Mouse (Mus musculus) hindbrain, embryonic 13.5 days (tissue): Measurements from ENCODE around the gene Nfkbil1. TPM values are rescaled to one million over a fixed set of nuclear protein-coding genes. Genes with fewer than 3 reads are reported as not detected.
A peak's percentile ranks its signal among the peaks of the same experiment; 100 is the strongest.

Source experiments
- ATAC-seq: fragments of 200-750 bp; cut with Nextera tagmentation; 2 replicates; pipeline ENCODE4 v1.8.0; 2017; ENCODE audit warnings: moderate TSS enrichment; ENCODE audit not compliant: low FRiP score
- H3K27ac ChIP-seq: fragments of 300-500 bp; sonication (generic); 2 replicates; pipeline ENCODE4 v1.5.1; 2015; ENCODE audit warnings: inconsistent platforms, mild to moderate bottlenecking, moderate library complexity
- H3K27me3 ChIP-seq: fragments of 300-500 bp; sonication (generic); 2 replicates; pipeline ENCODE4 v1.6.1; 2015; ENCODE audit warnings: mild to moderate bottlenecking, inconsistent platforms
- H3K36me3 ChIP-seq: fragments of 300-500 bp; sonication (generic); 2 replicates; pipeline ENCODE4 v1.6.1; 2015; ENCODE audit warnings: mild to moderate bottlenecking, inconsistent platforms
- H3K4me1 ChIP-seq: fragments of 300-500 bp; sonication (generic); replicated peaks from 2 replicates; pipeline ENCODE4 v1.6.1; 2015; ENCODE audit warnings: inconsistent platforms
- H3K4me2 ChIP-seq: fragments of 300-500 bp; sonication (generic); 2 replicates; pipeline ENCODE4 v1.6.1; 2015; ENCODE audit warnings: inconsistent platforms, mild to moderate bottlenecking, moderate library complexity
- H3K4me3 ChIP-seq: fragments of 300-500 bp; sonication (generic); 2 replicates; pipeline ENCODE4 v1.5.1; 2015; ENCODE audit warnings: mild to moderate bottlenecking, inconsistent platforms
- H3K9ac ChIP-seq: fragments of 300-500 bp; sonication (generic); 2 replicates; pipeline ENCODE4 v1.6.1; 2015; ENCODE audit warnings: mild to moderate bottlenecking, inconsistent platforms
- H3K9me3 ChIP-seq: fragments of 300-500 bp; sonication (generic); 2 replicates; pipeline ENCODE4 v1.6.1; 2016; ENCODE audit warnings: inconsistent platforms
- WGBS: fragments of 180-500 bp; shearing (Covaris S2); methylation state at CpG from one replicate; pipeline ENCODE4 v1.1.7; 2015; 5-methylcytosine and 5-hydroxymethylcytosine counted together
- polyA plus RNA-seq: library from polyadenylated mRNA; unstranded; fragments of >200 nt; fragmentation: Nextera tagmentation; extraction: Ambion mirVana; gene quantifications from 2 replicates; pipeline ENCODE4 v1.2.1, GENCODE M21; 2015

Nfkbil1 gene
- polyA plus RNA-seq, 1 experiment from 2014 or later: 10.8 TPM

- WGBS: 73% methylated on average over 13 of the region's 13 CpGs
- Histone ChIP-seq H3K9ac (no peak overlapping the region), H3K27ac (no peak overlapping the region), H3K36me3 (peaks cover 1% of the 10 kb centered on the region; the same call in 1 of the 2 replicates), H3K4me3 (no peak overlapping the region), H3K27me3 (peaks cover 52% of the 10 kb centered on the region), H3K4me1 (peaks cover 16% of the 10 kb centered on the region), H3K4me2 (no peak overlapping the region), H3K9me3 (no peaks in the 10 kb centered on the region)
- no peak for ATAC-seq
Measured at GRCm38 (mm10) chr17:35261651-35262050, 26.1 kb upstream of the Nfkbil1 start.

- WGBS: 79% methylated on average over 4 of the region's 4 CpGs
- H3K36me3 ChIP-seq: peaks cover 2% of the 10 kb centered on the region; the same call in 1 of the 2 replicates
- H3K4me2 ChIP-seq: no peak overlapping the region
- H3K9me3 ChIP-seq: no peaks in the 10 kb centered on the region
- H3K4me1 ChIP-seq: peaks cover 16% of the 10 kb centered on the region
- no peak overlapping the region for H3K4me3 ChIP-seq
- no peak overlapping the region for H3K27ac ChIP-seq
- H3K27me3 ChIP-seq: peaks cover 39% of the 10 kb centered on the region
- H3K9ac ChIP-seq: no peak overlapping the region
- no peak for ATAC-seq
Measured at GRCm38 (mm10) chr17:35259621-35260020, 24.0 kb upstream of the Nfkbil1 start.

GRCm38 (mm10) chr17:35258492-35259478 is 23.2 kb upstream of the Nfkbil1 start:
- peaks cover 10% of the 10 kb centered on the region for H3K36me3 ChIP-seq
- no peak overlapping the region for H3K9ac ChIP-seq
- peaks cover 13% of the 10 kb centered on the region for H3K4me1 ChIP-seq
- ATAC-seq: no peak
- no peak overlapping the region for H3K4me2 ChIP-seq
- WGBS: 63% methylated on average over 13 of the region's 14 CpGs
- no peak overlapping the region for H3K27ac ChIP-seq
- no peaks in the 10 kb centered on the region for H3K9me3 ChIP-seq
- no peak overlapping the region for H3K4me3 ChIP-seq
- H3K27me3 ChIP-seq: peaks cover 31% of the 10 kb centered on the region

GRCm38 (mm10) chr17:35257824-35258491 is 22.4 kb upstream of the Nfkbil1 start:
- Histone ChIP-seq H3K4me1 (peaks cover 8% of the 10 kb centered on the region), H3K4me3 (no peak overlapping the region), H3K9ac (0 out of 2 replicates have a peak overlapping the region, but pooled peaks have one; percentile 39), H3K27ac (no peak overlapping the region), H3K27me3 (peaks cover 27% of the 10 kb centered on the region), H3K4me2 (peak overlapping the region; percentile 28), H3K9me3 (no peaks in the 10 kb centered on the region), H3K36me3 (peaks cover 18% of the 10 kb centered on the region)
- ATAC-seq: no peak
- 14% methylated on average over 17 of the region's 17 CpGs for WGBS

GRCm38 (mm10) chr17:35257378-35257777 is 21.8 kb upstream of the Nfkbil1 start:
- H3K9me3 ChIP-seq: no peaks in the 10 kb centered on the region
- WGBS: 84% methylated on average over 1 of the region's 1 CpGs
- ATAC-seq: no peak
- peaks cover 24% of the 10 kb centered on the region for H3K36me3 ChIP-seq
- H3K9ac ChIP-seq: no peak overlapping the region
- H3K4me2 ChIP-seq: no peak overlapping the region
- peaks cover 25% of the 10 kb centered on the region for H3K27me3 ChIP-seq
- H3K4me1 ChIP-seq: peaks cover 4% of the 10 kb centered on the region; the same call in 1 of the 2 replicates
- no peak overlapping the region for H3K27ac ChIP-seq
- H3K4me3 ChIP-seq: no peak overlapping the region

- no peak overlapping the region for H3K9ac ChIP-seq
- 66% methylated on average over 4 of the region's 4 CpGs for WGBS
Measured at GRCm38 (mm10) chr17:35255704-35256103, 20.1 kb upstream of the Nfkbil1 start.

GRCm38 (mm10) chr17:35255301-35255700 is 19.7 kb upstream of the Nfkbil1 start:
- Histone ChIP-seq H3K9me3 (no peaks in the 10 kb centered on the region), H3K4me3 (no peak overlapping the region), H3K36me3 (peaks cover 44% of the 10 kb centered on the region), H3K27me3 (peaks cover 10% of the 10 kb centered on the region; the same call in 1 of the 2 replicates), H3K27ac (no peak overlapping the region), H3K4me2 (no peak overlapping the region), H3K4me1 (peaks cover 4% of the 10 kb centered on the region; the same call in 1 of the 2 replicates), H3K9ac (no peak overlapping the region)
- ATAC-seq: no peak
- WGBS: 78% methylated on average over 3 of the region's 3 CpGs

More at GRCm38 (mm10) chr17:35255704-35256103, 20.1 kb upstream of the Nfkbil1 start:
- H3K4me2 ChIP-seq: no peak overlapping the region
- H3K4me3 ChIP-seq: no peak overlapping the region
- no peak for ATAC-seq
- H3K27ac ChIP-seq: no peak overlapping the region
- peaks cover 4% of the 10 kb centered on the region; the same call in 1 of the 2 replicates for H3K4me1 ChIP-seq
- H3K9me3 ChIP-seq: no peaks in the 10 kb centered on the region
- H3K36me3 ChIP-seq: peaks cover 40% of the 10 kb centered on the region
- peaks cover 14% of the 10 kb centered on the region; the same call in 1 of the 2 replicates for H3K27me3 ChIP-seq

GRCm38 (mm10) chr17:35254241-35255098 is 18.9 kb upstream of the Nfkbil1 start:
- 61% methylated on average over 11 of the region's 11 CpGs for WGBS
- ATAC-seq: peak; percentile 14; the same call in 1 of the 2 replicates
- Histone ChIP-seq H3K4me2 (no peak overlapping the region), H3K9me3 (no peaks in the 10 kb centered on the region), H3K36me3 (peaks cover 52% of the 10 kb centered on the region), H3K4me3 (no peak overlapping the region), H3K27me3 (peaks cover 8% of the 10 kb centered on the region; the same call in 1 of the 2 replicates), H3K27ac (no peak overlapping the region), H3K4me1 (peaks cover 4% of the 10 kb centered on the region; the same call in 1 of the 2 replicates), H3K9ac (no peak overlapping the region)

- Histone ChIP-seq H3K27ac (no peak overlapping the region), H3K9me3 (no peaks in the 10 kb centered on the region), H3K36me3 (peaks cover 62% of the 10 kb centered on the region), H3K4me1 (peaks cover 4% of the 10 kb centered on the region; the same call in 1 of the 2 replicates), H3K4me2 (no peak overlapping the region), H3K4me3 (no peak overlapping the region), H3K9ac (no peak overlapping the region), H3K27me3 (0 out of 2 replicates have a peak, but pooled peaks cover 3% of the 10 kb centered on the region)
- 87% methylated on average over 32 of the region's 32 CpGs for WGBS
- no peak for ATAC-seq
Measured at GRCm38 (mm10) chr17:35253293-35254093, 17.9 kb upstream of the Nfkbil1 start.

- 0 out of 2 replicates have a peak, but pooled peaks cover 3% of the 10 kb centered on the region for H3K27me3 ChIP-seq
- H3K27ac ChIP-seq: no peak overlapping the region
- peaks cover 69% of the 10 kb centered on the region for H3K36me3 ChIP-seq
- no peak overlapping the region for H3K4me3 ChIP-seq
- no peak overlapping the region for H3K4me2 ChIP-seq
- ATAC-seq: no peak
- 87% methylated on average over 18 of the region's 18 CpGs for WGBS
- 0 out of 2 replicates have a peak, but pooled peaks cover 3% of the 10 kb centered on the region for H3K4me1 ChIP-seq
- H3K9me3 ChIP-seq: no peaks in the 10 kb centered on the region
- no peak overlapping the region for H3K9ac ChIP-seq
Measured at GRCm38 (mm10) chr17:35252619-35253292, 17.2 kb upstream of the Nfkbil1 start.
